Mouse (Mus musculus) thymus, postnatal 14 days (tissue): ENCODE results near the gene Creb3l4.
"Not testable (repeated sequence)": the region's sequence is repeated elsewhere in the genome, so short reads cannot be mapped to it uniquely, and the experiment has no call there.

ENCODE experiments used
- DNase-seq: peaks from one replicate; pipeline ENCODE4 v3.0.0; 2021

The Creb3l4 gene

GRCm38 (mm10) chr3:90264687-90265033 lies 21.3 kb upstream of the Creb3l4 start:
- DNase-seq, result no peak

GRCm38 (mm10) chr3:90263121-90263771 lies 19.9 kb upstream of the Creb3l4 start:
- DNase-seq, result no peak

GRCm38 (mm10) chr3:90258521-90258920 lies 15.2 kb upstream of the Creb3l4 start:
- DNase-seq, result no peak

GRCm38 (mm10) chr3:90256731-90257530 lies 13.6 kb upstream of the Creb3l4 start:
- no peak for DNase-seq

GRCm38 (mm10) chr3:90255784-90256353 lies 12.6 kb upstream of the Creb3l4 start:
- DNase-seq, result no peak

- no peak for DNase-seq
These were observed 11.9 kb upstream of the Creb3l4 start for GRCm38 (mm10) chr3:90255194-90255565.

- DNase-seq, result peak; percentile 39
These were observed 11.3 kb upstream of the Creb3l4 start for GRCm38 (mm10) chr3:90254419-90255193.

GRCm38 (mm10) chr3:90253653-90254418 lies 10.5 kb upstream of the Creb3l4 start, which contains the start of gene Crtc2:
TSS of gene Crtc2 (plus strand) at chr3:90254163.
- peak; percentile 94 for DNase-seq

GRCm38 (mm10) chr3:90253174-90253573 lies 9.9 kb upstream of the Creb3l4 start:
- not testable (repeated sequence) for DNase-seq

GRCm38 (mm10) chr3:90252659-90253058 lies 9.3 kb upstream of the Creb3l4 start:
- DNase-seq, result not testable (repeated sequence)

- DNase-seq, result not testable (repeated sequence)
These were observed 8.5 kb upstream of the Creb3l4 start for GRCm38 (mm10) chr3:90251731-90252226.

GRCm38 (mm10) chr3:90250791-90251190 lies 7.5 kb upstream of the Creb3l4 start:
- DNase-seq, result no peak

- peak; percentile 46 for DNase-seq
These were observed 5.4 kb upstream of the Creb3l4 start for GRCm38 (mm10) chr3:90248746-90249100.

- peak; percentile 94 for DNase-seq
These were observed 4.8 kb upstream of the Creb3l4 start, which contains the start of gene Slc39a1 for GRCm38 (mm10) chr3:90247960-90248745. TSS of gene Slc39a1 (plus strand) at chr3:90248172.

GRCm38 (mm10) chr3:90247630-90247959 lies 4.3 kb upstream of the Creb3l4 start:
- DNase-seq, result no peak

- no peak for DNase-seq
These were observed 2.1 kb upstream of the Creb3l4 start for GRCm38 (mm10) chr3:90245406-90245805.

- no peak for DNase-seq
These were observed 1.5 kb downstream of the Creb3l4 start for GRCm38 (mm10) chr3:90241669-90242358.

GRCm38 (mm10) chr3:90241251-90241650 lies 2.1 kb downstream of the Creb3l4 start:
- DNase-seq, result no peak

GRCm38 (mm10) chr3:90231507-90232333 lies 11.6 kb downstream of the Creb3l4 start, which contains the start of gene Jtb:
TSS of gene Jtb (plus strand) at chr3:90231597.
- peak; percentile 93 for DNase-seq

- no peak for DNase-seq
These were observed 12.2 kb downstream of the Creb3l4 start for GRCm38 (mm10) chr3:90231075-90231474.
